Mouse (Mus musculus): ENCODE results near the gene Alox8. TPM values are rescaled to one million over a fixed set of nuclear protein-coding genes. Genes with fewer than 3 reads are reported as not detected.

Gene Alox8
- polyA plus RNA-seq, 1 experiment from 2014 or later, result not detected

DNA sequence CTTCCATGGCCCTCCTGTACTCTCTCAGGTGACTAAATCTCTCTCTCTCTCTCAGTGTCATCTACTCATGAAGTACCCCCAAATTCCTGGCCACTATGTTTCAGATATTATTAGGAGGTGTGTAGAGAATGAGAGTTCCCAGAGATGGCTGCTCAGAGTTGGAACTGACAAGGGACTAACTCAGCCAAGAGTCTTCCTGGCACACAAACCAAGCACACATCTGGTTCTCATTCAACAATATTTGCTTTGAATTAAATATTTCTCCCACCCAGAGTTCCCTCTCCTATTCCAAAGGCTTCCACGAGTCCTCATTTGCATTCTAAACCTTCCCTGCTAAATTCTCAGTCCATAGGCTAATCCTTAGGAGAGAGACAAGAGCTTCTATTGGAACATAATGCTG is 28.1 kb upstream of the Alox8 start:
- Histone ChIP-seq H3K4me1 (ENCODE audit: control insufficient read depth, insufficient read depth, low read length) (no peaks in the 10 kb centered on the region), H3K9me3 (replicated peaks; ENCODE audit: control insufficient read depth, low read length) (no peaks in the 10 kb centered on the region), H3K36me3 (replicated peaks; ENCODE audit: control insufficient read depth, insufficient read depth, low read depth, low read length) (no peaks in the 10 kb centered on the region), H3K9ac (replicated peaks; ENCODE audit: low read length) (no peak overlapping the region), H3K27ac (replicated peaks; ENCODE audit: low read depth, low read length) (no peak overlapping the region), H3K4me3 (ENCODE audit: low read depth, low read length) (no peak overlapping the region), H3K27me3 (ENCODE audit: control insufficient read depth, insufficient read depth, low read length) (no peaks in the 10 kb centered on the region), H3K4me2 (ENCODE audit: low read depth, low read length) (no peak overlapping the region)
- DNase-seq (ENCODE audit: low spot score) (peak; percentile 57), ATAC-seq (replicated peaks; ENCODE audit: insufficient number of reproducible peaks, low FRiP score, low TSS enrichment, low read depth) (no peak)
- WGBS, result 22% methylated on average over 1 of the region's 1 CpGs

DNA sequence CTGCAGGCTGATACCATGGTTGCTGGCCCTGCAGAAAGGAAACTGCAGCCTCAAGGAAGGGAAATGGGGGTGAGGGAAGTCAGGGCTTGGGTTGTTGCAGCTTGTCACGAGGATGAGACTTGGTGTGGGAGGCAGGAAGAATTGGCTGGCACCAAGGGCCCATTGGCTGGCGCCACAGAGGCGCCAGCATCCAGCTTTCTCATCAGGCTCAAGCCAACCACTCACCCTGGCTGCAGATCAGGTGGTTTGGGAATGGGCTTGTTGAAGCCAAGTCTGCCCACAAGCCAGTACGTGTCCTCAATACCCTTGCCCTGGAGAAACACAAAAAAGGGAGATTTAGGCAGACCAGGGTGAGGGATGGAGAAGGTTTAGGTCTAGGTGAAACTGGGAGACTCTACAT is 25.5 kb upstream of the Alox8 start:
- no peak for DNase-seq (ENCODE audit: low spot score)
- H3K9ac ChIP-seq (replicated peaks; ENCODE audit: low read length), result no peak overlapping the region
- H3K4me2 ChIP-seq (ENCODE audit: low read depth, low read length), result no peak overlapping the region
- ATAC-seq (replicated peaks; ENCODE audit: insufficient number of reproducible peaks, low FRiP score, low TSS enrichment, low read depth), result no peak
- no peak overlapping the region for H3K4me3 ChIP-seq (ENCODE audit: low read depth, low read length)
- no peaks in the 10 kb centered on the region for H3K36me3 ChIP-seq (replicated peaks; ENCODE audit: control insufficient read depth, insufficient read depth, low read depth, low read length)
- H3K27ac ChIP-seq (replicated peaks; ENCODE audit: low read depth, low read length), result no peak overlapping the region
- no peaks in the 10 kb centered on the region for H3K27me3 ChIP-seq (ENCODE audit: control insufficient read depth, insufficient read depth, low read length)
- H3K9me3 ChIP-seq (replicated peaks; ENCODE audit: control insufficient read depth, low read length), result no peaks in the 10 kb centered on the region
- H3K4me1 ChIP-seq (ENCODE audit: control insufficient read depth, insufficient read depth, low read length), result no peaks in the 10 kb centered on the region
- 74% methylated on average over 4 of the region's 4 CpGs for WGBS

DNA sequence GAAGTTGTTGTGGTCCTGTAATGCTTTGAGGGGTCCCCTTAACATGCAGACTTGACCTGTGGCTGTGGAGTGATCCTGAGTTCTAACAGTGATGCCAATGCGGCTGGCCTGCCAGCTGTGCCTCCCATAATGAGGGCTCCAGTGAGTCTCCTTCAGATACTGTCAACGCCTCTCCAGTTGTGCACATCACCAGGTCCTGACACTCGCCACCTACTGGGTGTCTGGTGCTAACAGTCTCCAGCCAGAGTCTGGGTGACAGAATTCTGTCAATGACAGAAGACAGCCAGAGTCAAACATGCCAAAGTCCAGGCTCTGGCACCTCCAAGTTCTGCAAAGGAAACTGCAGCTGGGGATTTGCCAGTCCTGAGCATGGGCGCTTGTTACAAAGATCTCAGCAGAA is 23.4 kb upstream of the Alox8 start:
- Histone ChIP-seq H3K27ac (replicated peaks; ENCODE audit: low read depth, low read length) (no peak overlapping the region), H3K36me3 (replicated peaks; ENCODE audit: control insufficient read depth, insufficient read depth, low read depth, low read length) (no peaks in the 10 kb centered on the region), H3K9me3 (replicated peaks; ENCODE audit: control insufficient read depth, low read length) (no peaks in the 10 kb centered on the region), H3K4me2 (ENCODE audit: low read depth, low read length) (no peak overlapping the region), H3K4me1 (ENCODE audit: control insufficient read depth, insufficient read depth, low read length) (no peaks in the 10 kb centered on the region), H3K9ac (replicated peaks; ENCODE audit: low read length) (no peak overlapping the region), H3K27me3 (ENCODE audit: control insufficient read depth, insufficient read depth, low read length) (no peaks in the 10 kb centered on the region), H3K4me3 (ENCODE audit: low read depth, low read length) (no peak overlapping the region)
- no peak for DNase-seq (ENCODE audit: low spot score)
- WGBS, result 73% methylated on average over 4 of the region's 4 CpGs
- ATAC-seq (replicated peaks; ENCODE audit: insufficient number of reproducible peaks, low FRiP score, low TSS enrichment, low read depth), result no peak

DNA sequence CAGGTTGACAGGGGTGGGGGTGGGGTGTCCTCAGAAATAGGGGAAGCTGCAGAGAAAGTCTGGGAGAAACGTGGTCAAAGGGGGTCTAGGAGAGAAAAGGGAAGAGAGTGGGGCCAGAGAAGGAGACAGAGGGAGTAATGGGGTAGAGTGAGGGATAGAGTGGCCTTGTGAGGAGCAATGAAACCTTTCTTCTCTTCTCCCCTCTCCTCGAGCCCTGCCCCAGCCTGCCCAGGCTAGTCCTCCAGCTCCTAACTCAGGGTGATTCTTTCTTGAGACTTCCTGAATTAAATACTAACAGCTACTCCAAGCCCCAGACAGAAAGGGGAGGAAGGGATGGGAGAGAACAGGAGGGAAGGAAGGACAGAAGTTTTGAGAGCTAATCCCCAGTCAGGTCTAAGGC is 21.0 kb upstream of the Alox8 start:
- Histone ChIP-seq H3K27ac (replicated peaks; ENCODE audit: low read depth, low read length) (no peak overlapping the region), H3K4me2 (ENCODE audit: low read depth, low read length) (no peak overlapping the region)

DNA sequence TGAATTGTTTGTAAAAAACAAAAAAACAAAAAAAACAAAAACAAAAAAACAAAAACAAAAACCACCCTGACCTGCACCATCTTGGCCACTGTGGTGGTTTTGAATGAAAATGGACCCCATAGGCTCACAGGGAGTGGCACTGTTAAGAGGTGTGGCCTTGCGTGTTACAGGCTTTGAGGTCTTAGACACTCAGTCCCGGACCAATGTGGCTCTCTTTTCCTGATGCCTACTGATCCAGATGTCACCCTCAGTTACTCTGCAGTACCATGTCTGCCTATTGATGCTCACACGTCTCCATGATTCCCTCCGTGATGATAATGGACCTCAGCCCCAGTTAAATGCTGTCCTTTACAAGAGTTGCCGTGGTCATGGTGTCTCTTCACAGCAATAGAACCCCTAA is 19.8 kb upstream of the Alox8 start:
- no peaks in the 10 kb centered on the region for H3K36me3 ChIP-seq (replicated peaks; ENCODE audit: control insufficient read depth, insufficient read depth, low read depth, low read length)
- no peak overlapping the region for H3K4me2 ChIP-seq (ENCODE audit: low read depth, low read length)
- H3K27me3 ChIP-seq (ENCODE audit: control insufficient read depth, insufficient read depth, low read length), result no peaks in the 10 kb centered on the region
- no peaks in the 10 kb centered on the region for H3K4me1 ChIP-seq (ENCODE audit: control insufficient read depth, insufficient read depth, low read length)
- no peak overlapping the region for H3K27ac ChIP-seq (replicated peaks; ENCODE audit: low read depth, low read length)
- no peak overlapping the region for H3K4me3 ChIP-seq (ENCODE audit: low read depth, low read length)
- WGBS, result 89% methylated on average over 5 of the region's 5 CpGs
- ATAC-seq (replicated peaks; ENCODE audit: insufficient number of reproducible peaks, low FRiP score, low TSS enrichment, low read depth) (no peak), DNase-seq (ENCODE audit: low spot score) (no peak)
- no peak overlapping the region for H3K9ac ChIP-seq (replicated peaks; ENCODE audit: low read length)
- no peaks in the 10 kb centered on the region for H3K9me3 ChIP-seq (replicated peaks; ENCODE audit: control insufficient read depth, low read length)

More for the DNA sequence above, 21.0 kb upstream of the Alox8 start:
- no peaks in the 10 kb centered on the region for H3K9me3 ChIP-seq (replicated peaks; ENCODE audit: control insufficient read depth, low read length)
- H3K27me3 ChIP-seq (ENCODE audit: control insufficient read depth, insufficient read depth, low read length), result no peaks in the 10 kb centered on the region
- H3K36me3 ChIP-seq (replicated peaks; ENCODE audit: control insufficient read depth, insufficient read depth, low read depth, low read length), result no peaks in the 10 kb centered on the region
- ATAC-seq (replicated peaks; ENCODE audit: insufficient number of reproducible peaks, low FRiP score, low TSS enrichment, low read depth) (no peak), DNase-seq (ENCODE audit: low spot score) (no peak)
- H3K9ac ChIP-seq (replicated peaks; ENCODE audit: low read length), result no peak overlapping the region
- no peak overlapping the region for H3K4me3 ChIP-seq (ENCODE audit: low read depth, low read length)
- no peaks in the 10 kb centered on the region for H3K4me1 ChIP-seq (ENCODE audit: control insufficient read depth, insufficient read depth, low read length)
- WGBS, result 58% methylated on average over 2 of the region's 2 CpGs

DNA sequence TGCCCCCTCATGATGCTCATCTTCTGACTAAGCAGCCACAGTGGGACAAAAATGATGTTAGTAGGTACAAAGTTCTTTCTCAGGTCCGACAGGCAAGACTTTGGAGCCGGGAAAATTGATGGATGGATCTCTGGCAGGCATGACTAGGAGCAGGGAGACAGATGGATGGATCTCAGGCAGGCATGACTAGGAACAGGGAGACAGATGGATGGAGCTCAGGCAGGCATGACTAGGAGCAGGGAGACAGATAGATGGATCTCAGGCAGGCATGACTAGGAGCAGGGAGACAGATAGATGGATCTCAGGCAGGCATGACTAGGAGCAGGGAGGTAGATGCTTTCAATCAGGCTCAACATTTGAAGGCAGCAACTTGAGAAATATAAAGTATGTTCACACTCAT is 13.8 kb upstream of the Alox8 start:
- H3K27me3 ChIP-seq (ENCODE audit: control insufficient read depth, insufficient read depth, low read length), result no peaks in the 10 kb centered on the region
- DNase-seq (ENCODE audit: low spot score) (peak; percentile 29), ATAC-seq (replicated peaks; ENCODE audit: insufficient number of reproducible peaks, low FRiP score, low TSS enrichment, low read depth) (no peak)
- H3K9me3 ChIP-seq (replicated peaks; ENCODE audit: control insufficient read depth, low read length), result no peaks in the 10 kb centered on the region
- H3K36me3 ChIP-seq (replicated peaks; ENCODE audit: control insufficient read depth, insufficient read depth, low read depth, low read length), result no peaks in the 10 kb centered on the region
- no peaks in the 10 kb centered on the region for H3K4me1 ChIP-seq (ENCODE audit: control insufficient read depth, insufficient read depth, low read length)
- no peak overlapping the region; the same call in 1 of the 2 replicates for H3K9ac ChIP-seq (replicated peaks; ENCODE audit: low read length)
- 41% methylated on average over 2 of the region's 2 CpGs for WGBS
- H3K4me3 ChIP-seq (ENCODE audit: low read depth, low read length), result 0 out of 2 replicates have a peak overlapping the region, but pooled peaks have one; percentile 1
- no peak overlapping the region for H3K27ac ChIP-seq (replicated peaks; ENCODE audit: low read depth, low read length)
- H3K4me2 ChIP-seq (ENCODE audit: low read depth, low read length), result peak overlapping the region; percentile 13

DNA sequence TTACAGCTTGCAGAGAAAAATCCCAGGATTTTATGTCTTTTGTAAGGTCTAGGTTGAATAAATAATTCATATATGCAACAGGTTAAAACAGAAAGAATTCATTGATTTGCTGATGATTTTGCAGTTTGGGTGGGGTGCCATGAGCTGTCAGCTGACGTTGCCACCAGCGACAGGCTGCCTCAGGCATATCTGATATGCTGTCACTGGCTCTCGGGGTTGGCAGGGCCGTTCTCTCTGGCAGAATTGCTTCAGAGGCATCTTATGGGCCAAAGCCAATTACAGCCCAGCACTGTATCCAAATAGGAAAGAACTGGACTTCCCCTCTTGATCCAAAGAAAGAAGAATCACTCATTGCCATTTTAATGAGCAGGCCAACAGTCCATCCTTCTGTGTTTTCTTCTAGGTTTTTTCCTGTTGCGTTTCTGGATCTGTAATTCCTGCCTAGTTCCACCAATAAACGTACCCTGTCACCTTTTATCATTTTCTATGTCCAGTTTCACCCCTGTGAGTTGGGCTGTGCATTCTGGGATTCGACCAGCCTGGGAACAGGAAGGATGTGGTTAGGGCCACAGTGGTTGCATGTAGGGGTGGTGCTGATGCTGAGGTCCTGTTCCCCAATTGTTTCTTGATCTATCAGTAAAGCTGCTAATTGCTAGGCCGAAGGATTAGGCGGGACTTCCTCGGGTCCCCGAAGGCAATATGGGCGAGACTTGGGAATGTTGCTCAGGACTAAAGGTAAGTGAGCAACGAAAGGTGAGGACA is 5.0 kb upstream of the Alox8 start:
- Histone ChIP-seq H3K36me3 (replicated peaks; ENCODE audit: control insufficient read depth, insufficient read depth, low read depth, low read length) (no peaks in the 10 kb centered on the region), H3K9me3 (replicated peaks; ENCODE audit: control insufficient read depth, low read length) (no peaks in the 10 kb centered on the region), H3K4me1 (ENCODE audit: control insufficient read depth, insufficient read depth, low read length) (no peaks in the 10 kb centered on the region; the same call in 1 of the 2 replicates), H3K9ac (replicated peaks; ENCODE audit: low read length) (no peak overlapping the region), H3K27ac (replicated peaks; ENCODE audit: low read depth, low read length) (no peak overlapping the region), H3K4me2 (ENCODE audit: low read depth, low read length) (no peak overlapping the region), H3K27me3 (ENCODE audit: control insufficient read depth, insufficient read depth, low read length) (peaks cover 6% of the 10 kb centered on the region; the same call in 1 of the 2 replicates), H3K4me3 (ENCODE audit: low read depth, low read length) (no peak overlapping the region)
- WGBS, result 76% methylated on average over 13 of the region's 13 CpGs
- DNase-seq (ENCODE audit: low spot score) (no peak), ATAC-seq (replicated peaks; ENCODE audit: insufficient number of reproducible peaks, low FRiP score, low TSS enrichment, low read depth) (no peak)

DNA sequence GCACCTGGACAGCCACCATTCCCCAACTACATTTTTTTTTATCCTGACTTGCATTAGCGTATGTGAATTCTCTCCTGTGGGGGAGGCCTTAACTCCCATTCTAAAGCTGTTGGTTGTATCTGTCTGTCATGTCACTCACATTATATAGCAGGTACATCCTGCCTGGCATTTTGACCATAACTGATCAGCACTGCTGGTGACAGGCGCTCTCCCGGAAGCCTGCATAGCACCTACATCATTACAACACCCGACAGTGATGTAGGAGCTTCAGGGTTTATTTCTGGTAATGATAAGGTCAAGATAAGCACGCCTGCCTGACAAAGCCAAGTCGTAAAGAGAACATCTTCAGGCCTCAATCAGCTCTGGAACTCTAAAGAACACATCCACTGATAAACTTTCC is 2.6 kb upstream of the Alox8 start:
- no peak overlapping the region for H3K4me2 ChIP-seq (ENCODE audit: low read depth, low read length)
- 76% methylated on average over 6 of the region's 6 CpGs for WGBS
- DNase-seq (ENCODE audit: low spot score), result no peak

More for the DNA sequence above, 2.6 kb upstream of the Alox8 start:
- Histone ChIP-seq H3K9me3 (replicated peaks; ENCODE audit: control insufficient read depth, low read length) (no peaks in the 10 kb centered on the region), H3K4me1 (ENCODE audit: control insufficient read depth, insufficient read depth, low read length) (no peaks in the 10 kb centered on the region; the same call in 1 of the 2 replicates), H3K4me3 (ENCODE audit: low read depth, low read length) (no peak overlapping the region), H3K9ac (replicated peaks; ENCODE audit: low read length) (no peak overlapping the region), H3K27me3 (ENCODE audit: control insufficient read depth, insufficient read depth, low read length) (peaks cover 21% of the 10 kb centered on the region), H3K36me3 (replicated peaks; ENCODE audit: control insufficient read depth, insufficient read depth, low read depth, low read length) (no peaks in the 10 kb centered on the region), H3K27ac (replicated peaks; ENCODE audit: low read depth, low read length) (no peak overlapping the region)
- no peak for ATAC-seq (replicated peaks; ENCODE audit: insufficient number of reproducible peaks, low FRiP score, low TSS enrichment, low read depth)

Measured in embryonic facial prominence, embryonic 11.5 days (tissue).